Comparison of ENCODE assay signal across 7 mouse cellular contexts in the genomic region with DNA sequence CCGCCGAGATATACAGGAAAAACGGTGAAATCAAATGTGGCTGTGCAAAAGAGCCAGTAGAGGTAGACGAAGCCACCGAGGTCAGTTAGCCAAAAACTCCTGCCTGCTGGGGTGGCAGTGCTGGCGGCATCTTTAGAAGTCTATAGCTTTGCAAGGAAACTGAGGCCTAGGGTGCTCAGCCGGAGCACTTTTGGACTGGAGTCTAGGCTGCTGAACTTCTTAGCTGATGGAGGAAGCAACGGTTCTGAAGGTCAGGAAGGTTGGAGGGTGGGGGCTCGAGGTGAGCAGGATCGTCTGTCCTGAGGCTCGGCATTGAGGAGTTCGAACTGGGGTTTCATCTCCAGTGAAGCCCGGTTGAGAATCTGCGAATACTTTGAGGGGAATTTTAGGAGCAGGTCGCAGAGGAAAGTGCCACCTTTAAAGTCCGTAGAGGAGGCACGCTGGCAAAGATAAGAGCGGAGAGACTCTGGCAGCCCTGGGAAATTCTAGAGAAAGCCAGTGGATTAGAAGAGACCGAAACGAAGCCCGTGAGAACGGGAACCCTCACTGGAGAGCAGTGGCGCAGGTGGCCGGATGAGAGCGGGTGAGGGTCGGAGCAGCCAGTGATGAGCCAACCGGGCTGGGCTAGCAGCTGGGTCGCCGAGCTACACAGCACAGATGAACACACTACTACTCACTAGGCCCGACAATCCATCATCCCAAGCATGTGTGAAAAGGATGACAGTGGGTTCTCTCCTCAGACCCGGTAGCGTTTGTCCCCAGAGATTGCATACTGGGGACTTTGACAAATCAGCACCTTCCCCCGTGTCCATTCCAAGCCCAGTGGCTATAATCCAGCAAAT.
DNase-seq lines count a peak whose midpoint lies in the region; ATAC-seq and TF ChIP-seq lines count a peak whose summit lies in the region.

No protein-coding gene starts in this region.

- TF ChIP-seq EP300 in liver, postnatal 0 days (IDR thresholded peaks at IDR 0.05; ENCODE audit: low read depth): no peak

- no peak for DNase-seq in testis, postnatal 10 days (ENCODE audit: low spot score)
- DNase-seq in embryonic facial prominence, embryonic 11.5 days (ENCODE audit: low spot score): no peak
- DNase-seq in liver, postnatal 0 days: peak; percentile 41
- peak; percentile 38 for DNase-seq in retina, postnatal 1 day

- no peaks in the 10 kb centered on the region for H3K9me3 ChIP-seq in embryonic facial prominence, embryonic 11.5 days (replicated peaks; ENCODE audit: control insufficient read depth, low read length)
- no peaks in the 10 kb centered on the region for H3K9me3 ChIP-seq in hindbrain, embryonic 13.5 days
- H3K9me3 ChIP-seq in liver, postnatal 0 days (ENCODE audit: low read length): no peaks in the 10 kb centered on the region

- peaks cover 9% of the 10 kb centered on the region for H3K4me1 ChIP-seq in testis, adult 2 months (ENCODE audit: control insufficient read depth, insufficient read depth, low read length)
- H3K4me1 ChIP-seq in embryonic facial prominence, embryonic 11.5 days (ENCODE audit: control insufficient read depth, insufficient read depth, low read length): peaks cover 7% of the 10 kb centered on the region
- H3K4me1 ChIP-seq in hindbrain, embryonic 13.5 days (replicated peaks): peaks cover 33% of the 10 kb centered on the region
- H3K4me1 ChIP-seq in liver, postnatal 0 days (ENCODE audit: insufficient read depth): peaks cover 14% of the 10 kb centered on the region

- TF ChIP-seq CTCF in testis, adult 2 months (IDR thresholded peaks at IDR 0.05; ENCODE audit: control insufficient read depth, insufficient read depth, insufficient replicate concordance, low read depth, low read length): no peak
- TF ChIP-seq CTCF in liver, postnatal 0 days (IDR thresholded peaks at IDR 0.05; ENCODE audit: low read depth): no peak

- WGBS in embryonic facial prominence, embryonic 11.5 days: 2% methylated on average over 33 of the region's 33 CpGs
- 4% methylated on average over 33 of the region's 33 CpGs for WGBS in hindbrain, embryonic 13.5 days
- WGBS in liver, postnatal 0 days (ENCODE audit: insufficient replicate concordance): 3% methylated on average over 33 of the region's 33 CpGs

- H3K27me3 ChIP-seq in testis, adult 2 months (ENCODE audit: control insufficient read depth, insufficient read depth, low read length): no peaks in the 10 kb centered on the region; the same call in 1 of the 2 replicates
- H3K27me3 ChIP-seq in embryonic facial prominence, embryonic 11.5 days (ENCODE audit: control insufficient read depth, insufficient read depth, low read length): 0 out of 2 replicates have a peak, but pooled peaks cover 6% of the 10 kb centered on the region
- H3K27me3 ChIP-seq in hindbrain, embryonic 13.5 days: no peaks in the 10 kb centered on the region
- peaks cover 10% of the 10 kb centered on the region for H3K27me3 ChIP-seq in liver, postnatal 0 days (ENCODE audit: insufficient read depth, low read length)

- peak overlapping the region; percentile 75 for H3K4me3 ChIP-seq in testis, adult 2 months (ENCODE audit: control insufficient read depth, low read depth, low read length)
- peak overlapping the region; percentile 39 for H3K4me3 ChIP-seq in embryonic facial prominence, embryonic 11.5 days (ENCODE audit: low read depth, low read length)
- H3K4me3 ChIP-seq in hindbrain, embryonic 13.5 days: peak overlapping the region; percentile 49
- peak overlapping the region; percentile 54 for H3K4me3 ChIP-seq in liver, postnatal 0 days (ENCODE audit: low read depth, low read length)

- TF ChIP-seq POLR2A in testis, adult 2 months (IDR thresholded peaks at IDR 0.05; ENCODE audit: control insufficient read depth, low read depth, low read length): no peak

- ATAC-seq in embryonic facial prominence, embryonic 11.5 days (replicated peaks; ENCODE audit: insufficient number of reproducible peaks, low FRiP score, low TSS enrichment, low read depth): no peak; the same call in 1 of the 2 replicates
- ATAC-seq in hindbrain, embryonic 13.5 days (ENCODE audit: low FRiP score): peak; percentile 73
- ATAC-seq in liver, postnatal 0 days: no peak
- no peak for ATAC-seq in monocyte, adult 5-6 weeks (replicated peaks; ENCODE audit: insufficient number of reproducible peaks, low FRiP score, low TSS enrichment, poor library complexity, severe bottlenecking)

- no peaks in the 10 kb centered on the region for H3K36me3 ChIP-seq in testis, adult 2 months (ENCODE audit: control insufficient read depth, insufficient read depth, low read length)
- H3K36me3 ChIP-seq in embryonic facial prominence, embryonic 11.5 days (replicated peaks; ENCODE audit: control insufficient read depth, insufficient read depth, low read depth, low read length): no peaks in the 10 kb centered on the region
- no peaks in the 10 kb centered on the region for H3K36me3 ChIP-seq in hindbrain, embryonic 13.5 days
- H3K36me3 ChIP-seq in liver, postnatal 0 days (replicated peaks; ENCODE audit: insufficient read depth, low read length): no peaks in the 10 kb centered on the region

- peak overlapping the region; percentile 72 for H3K4me2 ChIP-seq in embryonic facial prominence, embryonic 11.5 days (ENCODE audit: low read depth, low read length)
- H3K4me2 ChIP-seq in hindbrain, embryonic 13.5 days: peak overlapping the region; percentile 75
- peak overlapping the region; percentile 82 for H3K4me2 ChIP-seq in liver, postnatal 0 days (ENCODE audit: low read depth, low read length)

- no peak overlapping the region for H3K27ac ChIP-seq in testis, adult 2 months (ENCODE audit: control insufficient read depth, insufficient read depth, low read depth, low read length)
- no peak overlapping the region for H3K27ac ChIP-seq in embryonic facial prominence, embryonic 11.5 days (replicated peaks; ENCODE audit: low read depth, low read length)
- H3K27ac ChIP-seq in hindbrain, embryonic 13.5 days: peak overlapping the region; percentile 52; the same call in 1 of the 2 replicates
- H3K27ac ChIP-seq in liver, postnatal 0 days (ENCODE audit: low read depth): no peak overlapping the region

- H3K9ac ChIP-seq in embryonic facial prominence, embryonic 11.5 days (replicated peaks; ENCODE audit: low read length): peak overlapping the region; percentile 50
- peak overlapping the region; percentile 65 for H3K9ac ChIP-seq in hindbrain, embryonic 13.5 days
- H3K9ac ChIP-seq in liver, postnatal 0 days (replicated peaks): peak overlapping the region; percentile 58; the same call in 1 of the 2 replicates

Comparison
In these comparisons a context has a peak if more than half of its experiments do, and no peak if none do; other contexts are left out.
1. DNase-seq: peak in liver, postnatal 0 days (single experiment) and retina, postnatal 1 day (single experiment); none in testis, postnatal 10 days (single experiment) and embryonic facial prominence, embryonic 11.5 days (single experiment).
2. Peak in every context shown above with its lines, with median percentiles within 50 percentile points of each other: H3K4me3 ChIP-seq, H3K4me2 ChIP-seq and H3K9ac ChIP-seq.